Mouse (Mus musculus) midbrain, embryonic 11.5 days (tissue): ENCODE results near the gene Cfc1. TPM values are rescaled to one million over a fixed set of nuclear protein-coding genes. Genes with fewer than 3 reads are reported as not detected.
"Not testable (repeated sequence)": the region's sequence is repeated elsewhere in the genome, so short reads cannot be mapped to it uniquely, and the experiment has no call there.

Experiments used
- ATAC-seq: fragments of 200-750 bp; cut with Nextera tagmentation; 2 replicates; pipeline ENCODE4 v1.8.0; 2017; ENCODE audit warnings: moderate TSS enrichment, moderate library complexity; ENCODE audit not compliant: low FRiP score
- DNase-seq: peaks from one replicate; pipeline ENCODE4 v3.0.0; 2015; ENCODE audit warnings: low spot score; ENCODE audit errors: missing footprints
- H3K27ac ChIP-seq: fragments of 300-500 bp; sonication (generic); 2 replicates; pipeline ENCODE4 v1.5.1; 2014; ENCODE audit warnings: low read depth, low read length
- H3K27me3 ChIP-seq: fragments of 300-500 bp; sonication (generic); 2 replicates; pipeline ENCODE4 v1.6.1; 2014; ENCODE audit warnings: mild to moderate bottlenecking, low read length, moderate library complexity, mixed read lengths; ENCODE audit not compliant: control insufficient read depth, insufficient read depth
- H3K36me3 ChIP-seq: fragments of 300-500 bp; sonication (generic); 2 replicates; pipeline ENCODE4 v1.6.1; 2014; ENCODE audit warnings: mild to moderate bottlenecking, low read length, moderate library complexity, mixed read lengths; ENCODE audit not compliant: control insufficient read depth, insufficient read depth
- H3K4me1 ChIP-seq: fragments of 300-500 bp; sonication (generic); 2 replicates; pipeline ENCODE4 v1.6.1; 2014; ENCODE audit warnings: low read length; ENCODE audit not compliant: control insufficient read depth, insufficient read depth
- H3K4me2 ChIP-seq: fragments of 300-500 bp; sonication (generic); 2 replicates; pipeline ENCODE4 v1.6.1; 2014; ENCODE audit warnings: mild to moderate bottlenecking, moderate library complexity
- H3K4me3 ChIP-seq: fragments of 300-500 bp; sonication (generic); 2 replicates; pipeline ENCODE4 v1.5.1; 2014; ENCODE audit warnings: low read depth, low read length
- H3K9ac ChIP-seq: fragments of 300-500 bp; sonication (generic); 2 replicates; pipeline ENCODE4 v1.6.1; 2014; ENCODE audit warnings: low read length
- H3K9me3 ChIP-seq: fragments of 300-500 bp; sonication (generic); 2 replicates; pipeline ENCODE4 v1.6.1; 2016; ENCODE audit warnings: low read length; ENCODE audit not compliant: control insufficient read depth
- WGBS: fragments of 180-500 bp; shearing (Covaris S2); extraction: QIAGEN DNeasy Blood & Tissue Kit; methylation state at CpG from one replicate; pipeline ENCODE4 v1.1.7; 2014; 5-methylcytosine and 5-hydroxymethylcytosine counted together
- polyA plus RNA-seq: library from polyadenylated mRNA; unstranded; fragments of >200 nt; fragmentation: Nextera tagmentation; extraction: Ambion mirVana; gene quantifications from 2 replicates; pipeline ENCODE4 v1.2.1, GENCODE M21; 2014

The Cfc1 gene
- polyA plus RNA-seq, 1 experiment from 2014 or later: not detected

DNA sequence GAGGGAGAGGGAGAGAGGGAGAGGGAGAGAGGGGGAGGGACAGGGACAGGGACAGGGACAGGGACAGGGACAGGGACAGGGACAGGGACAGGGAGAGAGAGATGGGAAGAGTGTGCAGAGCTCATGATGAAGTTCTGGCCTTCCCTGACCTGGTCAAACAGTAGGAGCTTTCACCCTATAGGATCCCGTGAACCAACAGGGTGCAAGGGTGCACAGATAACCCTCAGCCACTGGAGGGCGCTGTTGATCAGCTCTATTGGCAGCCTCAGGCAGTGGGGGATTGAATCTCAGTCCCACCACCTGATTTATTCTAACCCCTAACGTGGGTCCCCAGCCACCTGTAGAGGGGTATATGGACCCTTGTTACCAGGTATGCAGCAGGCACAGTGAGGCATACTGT is 24.4 kb upstream of the Cfc1 start:
- Histone ChIP-seq H3K4me3 (no peak overlapping the region), H3K4me1 (no peaks in the 10 kb centered on the region), H3K27me3 (no peaks in the 10 kb centered on the region), H3K36me3 (no peaks in the 10 kb centered on the region), H3K27ac (no peak overlapping the region), H3K9ac (no peak overlapping the region), H3K9me3 (no peaks in the 10 kb centered on the region), H3K4me2 (no peak overlapping the region)
- WGBS: 7% methylated on average over 3 of the region's 3 CpGs
- peak; percentile 93 for DNase-seq
- 0 out of 2 replicates have a peak, but pooled peaks have one; percentile 22 for ATAC-seq

DNA sequence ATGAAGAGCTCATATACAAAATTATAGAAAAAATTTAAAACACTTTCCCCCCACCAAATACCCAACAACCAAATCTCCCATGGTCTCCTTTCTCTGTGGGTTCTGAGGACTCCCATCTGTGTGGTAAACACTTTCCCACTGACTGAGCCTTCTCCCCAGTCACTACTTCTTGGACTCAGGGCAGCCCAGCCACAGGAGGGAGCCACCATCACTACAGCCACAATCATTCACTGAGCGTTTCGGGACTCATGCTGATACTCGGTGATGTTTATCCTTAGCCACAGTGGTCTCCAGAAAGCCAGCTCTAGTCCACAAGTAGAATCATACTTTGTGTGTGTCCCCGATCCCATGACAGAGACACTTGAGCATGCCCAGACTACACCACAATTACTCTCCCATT is 22.4 kb upstream of the Cfc1 start:
- no peak overlapping the region for H3K4me3 ChIP-seq
- no peaks in the 10 kb centered on the region for H3K9me3 ChIP-seq
- DNase-seq (no peak), ATAC-seq (no peak)
- H3K27me3 ChIP-seq: no peaks in the 10 kb centered on the region
- no peaks in the 10 kb centered on the region for H3K4me1 ChIP-seq
- 79% methylated on average over 4 of the region's 4 CpGs for WGBS
- H3K9ac ChIP-seq: no peak overlapping the region
- no peaks in the 10 kb centered on the region for H3K36me3 ChIP-seq
- no peak overlapping the region for H3K27ac ChIP-seq
- H3K4me2 ChIP-seq: no peak overlapping the region

DNA sequence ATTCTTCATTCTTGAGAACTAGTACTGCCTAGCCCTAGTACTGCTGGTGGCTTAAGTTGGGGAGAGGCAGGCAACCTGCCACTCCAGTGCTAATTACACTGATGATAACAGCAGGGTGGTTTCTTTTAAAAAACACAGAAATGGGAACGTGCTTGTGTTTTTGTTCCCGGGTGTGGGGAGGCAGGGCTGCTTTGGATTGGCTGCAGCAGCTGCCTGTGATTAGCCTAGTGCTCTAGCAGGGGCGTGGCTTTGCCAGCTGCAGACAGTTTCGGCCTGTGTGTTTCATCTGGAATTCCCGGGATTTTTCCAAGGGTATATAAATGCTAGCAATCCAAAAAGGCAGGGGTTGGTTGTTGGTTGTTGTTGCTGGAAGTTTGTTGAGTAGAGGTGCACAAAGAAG is 18.9 kb upstream of the Cfc1 start:
- 51% methylated on average over 5 of the region's 5 CpGs for WGBS
- DNase-seq: no peak

DNA sequence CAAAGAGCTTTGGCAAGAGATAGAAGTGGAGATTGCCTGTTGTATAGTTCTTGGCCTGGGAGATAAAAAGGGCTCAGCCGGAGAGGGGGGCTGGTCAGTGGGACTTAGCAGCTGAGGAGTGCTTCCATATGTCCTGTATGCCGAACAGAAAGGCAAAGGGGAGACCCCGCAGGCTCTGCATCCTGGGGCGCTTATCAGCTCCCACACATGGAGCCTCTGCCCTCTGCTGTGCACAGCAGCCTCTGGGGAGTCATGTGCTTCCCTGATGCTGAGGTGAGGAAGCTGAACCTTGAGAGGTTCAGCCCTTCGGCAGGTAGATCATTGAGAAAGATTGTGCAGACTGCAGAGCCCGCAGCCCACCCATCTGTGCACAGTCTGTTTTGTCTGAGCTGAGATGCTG is 18.2 kb upstream of the Cfc1 start:
- WGBS: 57% methylated on average over 6 of the region's 6 CpGs

More for the DNA sequence above, 18.9 kb upstream of the Cfc1 start:
- H3K27ac ChIP-seq: no peak overlapping the region
- no peaks in the 10 kb centered on the region for H3K27me3 ChIP-seq
- ATAC-seq: no peak
- H3K4me3 ChIP-seq: no peak overlapping the region
- no peaks in the 10 kb centered on the region for H3K9me3 ChIP-seq
- H3K4me1 ChIP-seq: no peaks in the 10 kb centered on the region
- no peaks in the 10 kb centered on the region for H3K36me3 ChIP-seq
- H3K4me2 ChIP-seq: no peak overlapping the region
- no peak overlapping the region for H3K9ac ChIP-seq

DNA sequence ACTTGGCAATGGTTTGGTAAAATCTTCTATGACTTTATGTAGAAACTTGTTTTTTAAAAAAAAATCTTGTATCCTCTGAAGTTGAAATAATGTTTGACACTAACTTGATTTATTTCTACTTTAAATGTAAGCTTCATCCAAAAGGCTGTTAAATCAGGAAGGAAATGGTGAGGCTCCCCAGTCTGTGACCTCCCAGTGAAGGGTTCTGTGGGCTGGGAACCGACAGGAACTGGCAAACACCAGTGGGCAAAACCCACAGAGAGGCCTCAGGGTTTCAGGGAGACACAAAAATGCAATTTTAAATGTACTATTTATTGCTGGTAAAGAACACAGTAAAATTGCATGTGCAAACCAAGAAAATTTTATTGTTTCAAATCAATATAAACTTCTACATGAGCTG is 17.7 kb upstream of the Cfc1 start:
- not testable (repeated sequence) for H3K27ac ChIP-seq, H3K9ac ChIP-seq, DNase-seq, H3K4me2 ChIP-seq, H3K36me3 ChIP-seq, H3K4me3 ChIP-seq, H3K27me3 ChIP-seq, ATAC-seq, H3K4me1 ChIP-seq, H3K9me3 ChIP-seq
- 73% methylated on average over 1 of the region's 1 CpGs for WGBS

More for the DNA sequence above, 18.2 kb upstream of the Cfc1 start:
- H3K9ac ChIP-seq, H3K4me1 ChIP-seq, H3K27ac ChIP-seq, H3K4me3 ChIP-seq, H3K4me2 ChIP-seq, ATAC-seq, DNase-seq, H3K36me3 ChIP-seq, H3K9me3 ChIP-seq, H3K27me3 ChIP-seq: not testable (repeated sequence)

DNA sequence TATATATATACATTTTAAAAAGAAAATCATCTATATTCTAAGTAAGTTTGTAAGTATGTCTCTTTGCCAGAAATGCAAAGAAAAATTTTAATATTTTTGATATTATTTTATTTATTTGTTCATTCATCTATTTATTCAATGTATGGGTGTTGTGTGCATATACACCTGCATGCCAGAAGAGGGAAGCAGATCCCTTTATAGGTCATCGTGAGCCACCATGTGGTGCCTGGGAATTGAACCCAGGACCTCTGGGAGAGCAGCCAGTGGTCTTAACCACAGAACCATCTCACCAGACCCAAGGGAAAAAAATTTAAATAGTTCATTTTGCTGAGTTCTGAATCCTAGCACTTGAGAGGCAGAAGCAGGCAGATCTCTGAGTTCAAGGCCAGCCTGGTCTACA is 17.2 kb upstream of the Cfc1 start:
- H3K36me3 ChIP-seq: no peaks in the 10 kb centered on the region
- H3K4me2 ChIP-seq: no peak overlapping the region
- no peaks in the 10 kb centered on the region for H3K27me3 ChIP-seq
- no peaks in the 10 kb centered on the region for H3K4me1 ChIP-seq
- 77% methylated on average over 1 of the region's 1 CpGs for WGBS
- H3K27ac ChIP-seq: no peak overlapping the region
- H3K9me3 ChIP-seq: no peaks in the 10 kb centered on the region
- DNase-seq: no peak
- no peak overlapping the region for H3K4me3 ChIP-seq
- no peak for ATAC-seq
- H3K9ac ChIP-seq: no peak overlapping the region

DNA sequence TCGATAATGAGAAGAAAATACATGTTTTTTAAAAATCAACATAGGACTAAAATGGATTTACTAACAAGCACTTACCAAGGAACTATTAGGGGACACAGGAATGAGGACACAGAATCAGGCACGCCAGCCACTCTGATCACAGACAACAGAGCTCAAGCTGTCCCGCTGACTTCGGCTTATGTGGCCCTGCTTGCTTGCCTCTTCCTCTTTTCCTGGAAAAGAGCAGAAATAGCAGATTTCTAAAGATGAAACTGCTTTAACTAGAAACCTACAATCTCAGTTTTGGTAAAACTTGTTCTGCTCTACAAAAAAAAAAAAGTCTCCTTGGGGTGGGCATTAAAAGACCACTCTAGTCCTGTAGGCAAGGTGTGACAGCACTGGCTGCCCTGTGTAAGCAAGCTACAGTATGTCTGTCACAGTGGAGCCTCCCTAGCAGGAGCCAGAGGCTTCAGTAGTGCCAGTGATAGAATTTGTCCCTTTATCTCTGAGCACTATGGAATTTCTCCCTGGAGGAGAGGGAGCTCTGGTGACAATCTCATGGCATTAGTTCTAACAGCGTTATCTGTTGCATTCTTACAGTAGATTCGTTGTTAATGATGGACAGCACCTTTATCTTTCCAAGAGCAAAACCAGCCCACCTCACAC is 13.1 kb upstream of the Cfc1 start:
- H3K27me3 ChIP-seq: no peaks in the 10 kb centered on the region
- no peaks in the 10 kb centered on the region for H3K9me3 ChIP-seq
- no peak overlapping the region for H3K4me3 ChIP-seq
- no peak for ATAC-seq
- 83% methylated on average over 6 of the region's 6 CpGs for WGBS
- H3K27ac ChIP-seq: no peak overlapping the region
- no peaks in the 10 kb centered on the region for H3K4me1 ChIP-seq
- no peak overlapping the region for H3K4me2 ChIP-seq
- no peak for DNase-seq
- H3K9ac ChIP-seq: no peak overlapping the region
- H3K36me3 ChIP-seq: no peaks in the 10 kb centered on the region

DNA sequence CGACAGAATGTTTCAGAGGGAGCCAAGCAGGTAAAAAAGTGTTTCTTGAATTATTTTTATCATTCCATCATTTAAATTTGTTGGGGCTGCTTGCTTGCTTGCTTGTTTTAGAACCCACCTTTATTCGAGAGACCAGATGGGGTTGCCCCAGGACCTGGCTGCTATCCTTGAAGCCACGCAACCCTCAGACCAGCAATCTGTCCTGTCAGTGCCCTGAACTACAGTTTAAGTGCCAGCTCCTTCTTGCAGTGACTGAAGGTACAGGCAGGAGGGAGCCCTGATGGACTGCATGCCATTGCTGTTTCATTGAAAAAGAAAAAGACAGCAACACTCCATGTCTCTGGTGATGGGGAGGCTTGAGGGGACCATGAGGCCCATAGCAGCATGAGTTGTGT is 12.6 kb upstream of the Cfc1 start:
- H3K4me1 ChIP-seq: no peaks in the 10 kb centered on the region
- no peaks in the 10 kb centered on the region for H3K36me3 ChIP-seq
- no peaks in the 10 kb centered on the region for H3K27me3 ChIP-seq
- 86% methylated on average over 3 of the region's 3 CpGs for WGBS
- no peak for ATAC-seq
- no peak overlapping the region for H3K9ac ChIP-seq
- H3K27ac ChIP-seq: no peak overlapping the region
- no peak overlapping the region for H3K4me3 ChIP-seq
- no peak overlapping the region for H3K4me2 ChIP-seq
- no peaks in the 10 kb centered on the region for H3K9me3 ChIP-seq
- no peak for DNase-seq

DNA sequence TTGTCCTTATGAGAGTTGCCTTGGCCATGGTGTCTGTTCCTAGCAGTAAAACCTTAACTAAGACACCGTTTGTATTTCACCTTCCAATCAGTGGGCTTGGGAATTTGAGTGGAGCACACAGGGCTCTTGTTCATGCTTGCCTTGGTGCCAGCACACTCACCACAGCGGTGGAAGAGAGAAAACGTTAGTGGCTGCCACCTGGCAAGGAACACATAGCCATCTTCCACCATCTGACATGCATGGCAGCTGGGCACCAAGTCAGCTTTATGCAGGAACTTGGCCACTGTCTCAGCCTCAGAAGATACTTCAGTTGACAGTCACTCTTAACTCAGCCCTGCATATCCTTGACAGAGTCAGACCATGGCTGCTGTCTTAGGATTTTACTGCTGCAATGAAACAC is 11.8 kb upstream of the Cfc1 start:
- no peak overlapping the region for H3K9ac ChIP-seq
- H3K36me3 ChIP-seq: no peaks in the 10 kb centered on the region
- ATAC-seq (no peak), DNase-seq (no peak)
- H3K4me3 ChIP-seq: no peak overlapping the region
- H3K4me1 ChIP-seq: no peaks in the 10 kb centered on the region
- H3K9me3 ChIP-seq: no peaks in the 10 kb centered on the region
- H3K27ac ChIP-seq: no peak overlapping the region
- H3K27me3 ChIP-seq: no peaks in the 10 kb centered on the region
- WGBS: 86% methylated on average over 3 of the region's 3 CpGs
- no peak overlapping the region for H3K4me2 ChIP-seq
